Mouse (Mus musculus): ENCODE measurements around the gene Hccs. TPM values are rescaled to one million over a fixed set of nuclear protein-coding genes. Genes with fewer than 3 reads are reported as not detected.
"Not testable (repeated sequence)": the region's sequence is repeated elsewhere in the genome, so short reads cannot be mapped to it uniquely, and the experiment has no call there.

Gene Hccs
- polyA plus RNA-seq, 1 experiment from 2014 or later = 21.6 TPM

DNA sequence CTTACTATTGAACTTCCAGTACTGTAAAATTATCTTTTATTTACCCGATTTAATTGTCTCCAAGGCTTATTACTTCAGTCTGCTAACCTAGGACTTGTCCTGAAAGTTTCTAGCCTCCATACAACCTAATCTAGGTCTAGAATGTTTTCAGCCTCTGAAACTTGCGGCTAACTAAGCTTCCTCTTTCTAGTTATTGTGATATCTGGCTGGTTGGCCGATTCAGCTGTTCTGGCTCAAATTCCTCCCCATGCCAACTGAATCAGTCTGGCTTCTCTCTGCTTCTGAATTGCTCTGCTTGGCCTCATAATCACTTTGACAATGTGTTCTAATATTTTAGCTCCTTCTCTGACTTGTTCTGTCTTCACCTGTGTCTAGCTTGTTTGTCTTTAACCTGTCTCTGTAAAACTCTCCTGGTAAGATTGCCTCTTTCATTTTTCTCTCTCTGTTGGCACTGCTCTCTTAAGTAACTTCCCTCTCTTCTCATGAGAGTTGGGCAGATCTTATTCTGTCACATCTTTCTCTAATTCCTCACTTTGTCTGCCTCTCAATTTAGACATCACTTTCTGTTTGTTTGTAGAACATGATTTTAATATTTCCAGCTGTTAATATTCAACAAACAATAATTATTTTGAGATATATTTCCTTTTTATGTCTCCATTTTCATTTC, 5.9 kb upstream of the Hccs start:
- H3K36me3 ChIP-seq (ENCODE audit: control insufficient read depth, insufficient read depth, low read length) = no peaks in the 10 kb centered on the region
- no peak overlapping the region for H3K4me2 ChIP-seq (replicated peaks; ENCODE audit: low read depth)
- no peak overlapping the region for H3K9ac ChIP-seq (ENCODE audit: low read length)
- no peaks in the 10 kb centered on the region for H3K27me3 ChIP-seq (ENCODE audit: control insufficient read depth, insufficient read depth, low read length)
- DNase-seq (ENCODE audit: low spot score) (no peak), ATAC-seq (ENCODE audit: low FRiP score, low TSS enrichment) (no peak)
- no peaks in the 10 kb centered on the region for H3K4me1 ChIP-seq (replicated peaks; ENCODE audit: control insufficient read depth, insufficient read depth)
- no peaks in the 10 kb centered on the region for H3K9me3 ChIP-seq (ENCODE audit: control insufficient read depth, low read length)
- H3K4me3 ChIP-seq (ENCODE audit: low read depth, low read length) = no peak overlapping the region
- H3K27ac ChIP-seq (replicated peaks) = no peak overlapping the region
- WGBS = 61% methylated on average over 3 of the region's 3 CpGs
- TF ChIP-seq CTCF (IDR thresholded peaks at IDR 0.05; ENCODE audit: low read depth) (no peak), EP300 (optimal IDR thresholded peaks at IDR 0.05) (no peak)

DNA sequence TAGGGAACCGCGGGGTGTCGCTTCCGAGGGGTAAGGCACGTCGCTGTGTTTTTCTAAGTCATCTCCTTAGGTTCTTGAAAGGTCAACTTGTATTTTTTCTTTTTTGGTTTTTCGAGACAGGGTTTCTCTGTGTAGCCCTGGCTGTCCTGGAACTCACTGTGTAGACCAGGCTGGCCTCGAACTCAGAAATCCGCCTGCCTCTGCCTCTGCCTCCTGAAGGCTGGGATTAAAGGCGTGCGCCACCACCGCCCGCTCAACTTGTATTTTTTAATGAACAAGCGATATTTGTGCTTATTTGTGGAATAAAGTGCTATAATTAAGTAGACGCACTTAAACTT, 465 bp upstream of the Hccs start:
- ATAC-seq (ENCODE audit: low FRiP score, low TSS enrichment); H3K9me3 ChIP-seq (ENCODE audit: control insufficient read depth, low read length); H3K36me3 ChIP-seq (ENCODE audit: control insufficient read depth, insufficient read depth, low read length); H3K4me1 ChIP-seq (replicated peaks; ENCODE audit: control insufficient read depth, insufficient read depth); H3K27me3 ChIP-seq (ENCODE audit: control insufficient read depth, insufficient read depth, low read length); H3K9ac ChIP-seq (ENCODE audit: low read length); DNase-seq (ENCODE audit: low spot score); H3K27ac ChIP-seq (replicated peaks): not testable (repeated sequence)
- Histone ChIP-seq H3K4me2 (replicated peaks; ENCODE audit: low read depth) (peak overlapping the region; percentile 31), H3K4me3 (ENCODE audit: low read depth, low read length) (peak overlapping the region; percentile 56)
- WGBS = 23% methylated on average over 15 of the region's 15 CpGs

DNA sequence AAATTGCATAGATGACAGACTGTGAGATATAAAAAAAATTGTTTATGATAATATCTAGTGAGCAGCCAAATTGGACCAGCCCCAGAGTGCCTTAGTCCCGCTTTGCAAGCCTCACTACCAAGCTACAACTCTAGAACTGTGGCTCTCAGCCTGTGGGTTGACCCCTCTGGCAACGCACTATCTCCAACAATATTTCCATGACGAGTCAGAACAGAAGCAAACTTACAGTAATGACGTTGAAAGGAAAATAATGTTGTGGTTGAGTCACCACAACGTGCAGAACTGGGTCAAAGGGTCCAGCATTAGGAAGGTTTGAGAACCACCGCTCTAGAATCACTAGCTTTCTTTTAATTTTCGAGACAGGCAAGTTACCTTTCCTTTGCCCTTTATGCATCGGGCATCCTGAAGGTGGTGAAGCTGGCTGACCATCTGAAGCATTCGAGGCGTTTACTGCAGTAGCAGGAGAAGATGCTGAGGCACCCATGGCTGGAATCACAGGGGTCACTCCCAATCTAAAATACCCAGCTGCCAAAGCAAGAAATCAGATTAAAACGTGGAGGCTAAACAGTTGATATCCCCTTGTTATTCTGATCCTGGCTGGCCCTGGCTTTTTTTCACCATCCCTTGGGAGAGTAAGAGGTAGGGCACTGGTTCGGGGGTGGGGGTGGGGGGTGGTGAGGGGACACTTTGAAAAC, 959 bp downstream of the Hccs start:
- DNase-seq (ENCODE audit: low spot score) (peak; percentile 14), ATAC-seq (ENCODE audit: low FRiP score, low TSS enrichment) (no peak)
- H3K4me3 ChIP-seq (ENCODE audit: low read depth, low read length) = peak overlapping the region; percentile 56
- peak overlapping the region; percentile 64 for H3K9ac ChIP-seq (ENCODE audit: low read length)
- H3K4me1 ChIP-seq (replicated peaks; ENCODE audit: control insufficient read depth, insufficient read depth) = no peaks in the 10 kb centered on the region
- no peaks in the 10 kb centered on the region for H3K27me3 ChIP-seq (ENCODE audit: control insufficient read depth, insufficient read depth, low read length)
- peak overlapping the region; percentile 51 for H3K4me2 ChIP-seq (replicated peaks; ENCODE audit: low read depth)
- H3K36me3 ChIP-seq (ENCODE audit: control insufficient read depth, insufficient read depth, low read length) = no peaks in the 10 kb centered on the region
- H3K9me3 ChIP-seq (ENCODE audit: control insufficient read depth, low read length) = no peaks in the 10 kb centered on the region
- H3K27ac ChIP-seq (replicated peaks) = 0 out of 2 replicates have a peak overlapping the region, but pooled peaks have one; percentile 84
- WGBS = 39% methylated on average over 12 of the region's 12 CpGs
- TF ChIP-seq CTCF (IDR thresholded peaks at IDR 0.05; ENCODE audit: low read depth) = no peak
- TF ChIP-seq EP300 (optimal IDR thresholded peaks at IDR 0.05) = no peak

DNA sequence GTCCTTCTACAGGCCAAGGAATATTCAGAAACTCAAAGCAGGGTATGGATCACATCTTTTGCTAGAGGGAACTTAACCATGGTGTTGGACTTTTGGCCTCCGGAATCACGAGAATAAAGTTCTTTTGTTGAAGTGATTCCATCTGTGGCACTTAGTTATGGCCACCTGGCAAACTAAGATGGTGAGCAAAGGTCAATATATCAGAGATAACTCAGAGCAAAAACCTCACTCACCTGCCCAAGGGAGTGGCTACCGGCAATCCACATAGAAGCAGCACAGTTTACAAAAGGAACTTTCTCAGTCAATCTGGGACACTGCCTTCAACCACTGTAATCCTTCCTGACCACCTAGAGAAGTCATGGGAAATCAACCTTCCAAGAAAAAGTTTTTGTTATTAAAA, 11.6 kb downstream of the Hccs start:
- no peak overlapping the region for H3K4me3 ChIP-seq (ENCODE audit: low read depth, low read length)
- H3K27me3 ChIP-seq (ENCODE audit: control insufficient read depth, insufficient read depth, low read length) = no peaks in the 10 kb centered on the region
- no peaks in the 10 kb centered on the region for H3K36me3 ChIP-seq (ENCODE audit: control insufficient read depth, insufficient read depth, low read length)
- H3K4me2 ChIP-seq (replicated peaks; ENCODE audit: low read depth) = no peak overlapping the region
- TF ChIP-seq CTCF (IDR thresholded peaks at IDR 0.05; ENCODE audit: low read depth) (no peak), EP300 (optimal IDR thresholded peaks at IDR 0.05) (no peak)
- DNase-seq (ENCODE audit: low spot score) (no peak), ATAC-seq (ENCODE audit: low FRiP score, low TSS enrichment) (no peak)
- H3K4me1 ChIP-seq (replicated peaks; ENCODE audit: control insufficient read depth, insufficient read depth) = no peaks in the 10 kb centered on the region
- H3K9me3 ChIP-seq (ENCODE audit: control insufficient read depth, low read length) = no peaks in the 10 kb centered on the region
- 73% methylated on average over 3 of the region's 3 CpGs for WGBS
- H3K27ac ChIP-seq (replicated peaks) = no peak overlapping the region
- H3K9ac ChIP-seq (ENCODE audit: low read length) = no peak overlapping the region

DNA sequence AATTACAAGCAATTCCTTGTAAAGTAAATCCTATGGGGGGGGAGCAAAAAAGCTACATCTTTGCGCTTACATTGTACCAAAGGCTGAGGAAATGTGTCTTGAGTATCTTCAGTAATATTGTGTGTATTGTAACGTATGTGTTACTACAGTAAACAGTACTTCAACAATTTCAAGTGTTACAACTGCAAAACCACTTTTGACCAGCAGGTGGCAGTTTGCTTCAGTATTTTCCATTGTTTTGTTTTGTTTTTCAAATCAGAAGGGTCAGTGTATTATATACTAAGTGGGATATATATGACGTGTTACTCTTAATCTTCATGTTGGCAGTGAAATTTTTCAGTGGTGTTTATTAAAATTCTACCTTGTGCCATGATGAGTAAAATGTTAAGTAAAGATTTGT, 16.2 kb downstream of the Hccs start:
- H3K4me2 ChIP-seq (replicated peaks; ENCODE audit: low read depth) = no peak overlapping the region
- DNase-seq (ENCODE audit: low spot score) (peak; percentile 27), ATAC-seq (ENCODE audit: low FRiP score, low TSS enrichment) (no peak)
- H3K4me1 ChIP-seq (replicated peaks; ENCODE audit: control insufficient read depth, insufficient read depth) = no peaks in the 10 kb centered on the region
- no peak overlapping the region for H3K27ac ChIP-seq (replicated peaks)
- H3K9ac ChIP-seq (ENCODE audit: low read length) = no peak overlapping the region
- 42% methylated on average over 3 of the region's 3 CpGs for WGBS
- no peak overlapping the region for H3K4me3 ChIP-seq (ENCODE audit: low read depth, low read length)
- TF ChIP-seq EP300 (optimal IDR thresholded peaks at IDR 0.05) = no peak
- peak; percentile 76 for TF ChIP-seq CTCF (IDR thresholded peaks at IDR 0.05; ENCODE audit: low read depth)
- H3K27me3 ChIP-seq (ENCODE audit: control insufficient read depth, insufficient read depth, low read length) = no peaks in the 10 kb centered on the region
- H3K36me3 ChIP-seq (ENCODE audit: control insufficient read depth, insufficient read depth, low read length) = no peaks in the 10 kb centered on the region
- no peaks in the 10 kb centered on the region for H3K9me3 ChIP-seq (ENCODE audit: control insufficient read depth, low read length)

DNA sequence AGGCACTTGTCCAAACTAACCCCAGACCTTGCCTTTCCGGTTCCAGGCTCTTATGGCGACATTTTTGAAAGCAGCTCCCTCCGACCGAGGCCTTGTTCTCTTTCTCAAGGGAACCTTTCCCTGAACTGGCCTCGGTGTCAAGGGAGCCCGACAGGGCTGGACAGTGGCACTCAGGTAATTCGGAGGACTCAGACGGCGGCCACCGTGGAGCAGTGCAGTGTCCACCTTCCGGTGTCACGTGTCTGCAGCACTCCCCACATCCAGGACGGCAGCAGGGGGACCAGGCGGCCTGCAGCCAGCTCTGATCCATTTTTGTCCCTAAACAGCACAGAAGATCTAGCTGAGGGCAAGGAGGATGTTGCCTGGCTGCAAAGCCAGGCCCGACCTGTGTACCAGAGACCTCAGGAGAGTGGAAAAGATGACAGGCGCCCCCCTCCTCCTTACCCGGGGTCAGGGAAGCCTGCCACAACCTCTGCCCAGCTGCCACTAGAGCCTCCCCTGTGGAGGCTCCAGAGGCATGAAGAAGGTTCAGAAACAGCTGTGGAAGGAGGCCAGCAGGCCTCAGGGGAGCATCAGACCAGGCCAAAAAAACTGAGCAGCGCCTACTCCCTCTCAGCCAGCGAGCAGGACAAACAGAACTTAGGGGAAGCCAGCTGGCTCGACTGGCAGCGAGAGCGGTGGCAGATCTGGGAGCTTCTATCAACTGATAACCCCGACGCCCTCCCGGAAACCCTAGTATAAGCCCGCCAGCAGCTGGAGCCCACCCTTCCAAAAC, 17.7 kb downstream of the Hccs start:
- DNase-seq (ENCODE audit: low spot score) = no peak
- no peak for ATAC-seq (ENCODE audit: low FRiP score, low TSS enrichment)
- H3K4me2 ChIP-seq (replicated peaks; ENCODE audit: low read depth) = no peak overlapping the region
- no peaks in the 10 kb centered on the region for H3K36me3 ChIP-seq (ENCODE audit: control insufficient read depth, insufficient read depth, low read length)
- no peak overlapping the region for H3K27ac ChIP-seq (replicated peaks)
- no peaks in the 10 kb centered on the region for H3K9me3 ChIP-seq (ENCODE audit: control insufficient read depth, low read length)
- TF ChIP-seq EP300 (optimal IDR thresholded peaks at IDR 0.05) (no peak), CTCF (IDR thresholded peaks at IDR 0.05; ENCODE audit: low read depth) (no peak)
- H3K4me1 ChIP-seq (replicated peaks; ENCODE audit: control insufficient read depth, insufficient read depth) = no peaks in the 10 kb centered on the region
- no peak overlapping the region for H3K4me3 ChIP-seq (ENCODE audit: low read depth, low read length)
- 64% methylated on average over 23 of the region's 26 CpGs for WGBS
- no peaks in the 10 kb centered on the region for H3K27me3 ChIP-seq (ENCODE audit: control insufficient read depth, insufficient read depth, low read length)
- H3K9ac ChIP-seq (ENCODE audit: low read length) = no peak overlapping the region

Measured in stomach, postnatal 0 days (tissue).